Mouse (Mus musculus): ENCODE data around the gene Plekho1.

DNA sequence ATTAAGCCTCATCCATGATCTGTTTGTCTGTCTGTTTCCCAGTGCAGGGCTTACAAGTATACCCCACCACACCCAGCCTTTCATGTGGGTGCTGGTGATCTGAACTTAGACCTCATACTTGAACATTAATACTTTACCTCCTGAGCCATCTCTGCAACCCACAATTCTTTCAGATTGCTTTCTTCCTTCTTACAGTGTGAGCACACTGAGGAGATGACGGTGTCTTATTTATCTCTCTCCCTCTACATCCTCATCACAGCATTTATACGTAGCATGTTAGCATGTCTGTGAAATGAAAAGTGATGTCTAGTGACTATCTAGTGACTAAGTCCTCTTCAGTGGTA lies 44.8 kb upstream of the Plekho1 start:
- TF ChIP-seq CHD2 (IDR thresholded peaks at IDR 0.05; ENCODE audit: low read length) (no peak), USF1 (IDR thresholded peaks at IDR 0.05; ENCODE audit: low read depth, low read length) (no peak), CTCF (conservative IDR thresholded peaks at IDR 0.05 in 1 of 2, IDR thresholded peaks at IDR 0.05 in 1 of 2; ENCODE audit: low read depth in 2 of 2, low read length in 2 of 2) (no peak), ZMIZ1 (IDR thresholded peaks at IDR 0.05; ENCODE audit: low read depth, low read length) (no peak)

Data from CH12.LX (cell line).